Mouse (Mus musculus) stomach, postnatal 0 days (tissue): Measurements from ENCODE around the gene 1700028K03Rik. TPM values are rescaled to one million over a fixed set of nuclear protein-coding genes. Genes with fewer than 3 reads are reported as not detected.

Experiments used
- ATAC-seq: fragments of 200-750 bp; cut with Nextera tagmentation; 2 replicates; pipeline ENCODE4 v1.8.0; 2017; ENCODE audit not compliant: low FRiP score, low TSS enrichment
- DNase-seq: peaks from one replicate; pipeline ENCODE4 v3.0.0-alpha.2; 2016; ENCODE audit warnings: low spot score
- H3K27ac ChIP-seq: fragments of 300-500 bp; sonication (generic); replicated peaks from 2 replicates; pipeline ENCODE4 v1.5.1; 2014; ENCODE audit warnings: mild to moderate bottlenecking, control low read depth
- H3K27me3 ChIP-seq: fragments of 300-500 bp; sonication (generic); 2 replicates; pipeline ENCODE4 v1.6.1; 2014; ENCODE audit warnings: low read length; ENCODE audit not compliant: control insufficient read depth, insufficient read depth
- H3K36me3 ChIP-seq: fragments of 300-500 bp; sonication (generic); 2 replicates; pipeline ENCODE4 v1.6.1; 2014; ENCODE audit warnings: low read length, mixed read lengths; ENCODE audit not compliant: control insufficient read depth, insufficient read depth
- H3K4me1 ChIP-seq: fragments of 300-500 bp; sonication (generic); replicated peaks from 2 replicates; pipeline ENCODE4 v1.6.1; 2014; ENCODE audit warnings: antibody characterized with exemption; ENCODE audit not compliant: control insufficient read depth, insufficient read depth
- H3K4me2 ChIP-seq: fragments of 300-500 bp; sonication (generic); replicated peaks from 2 replicates; pipeline ENCODE4 v1.6.1; 2014; ENCODE audit warnings: low read depth, mild to moderate bottlenecking, control low read depth, moderate library complexity
- H3K4me3 ChIP-seq: fragments of 300-500 bp; sonication (generic); 2 replicates; pipeline ENCODE4 v1.5.1; 2014; ENCODE audit warnings: low read depth, low read length, control low read depth
- H3K9ac ChIP-seq: fragments of 300-500 bp; sonication (generic); 2 replicates; pipeline ENCODE4 v1.6.1; 2014; ENCODE audit warnings: mild to moderate bottlenecking, low read length, control low read depth, mixed read lengths
- H3K9me3 ChIP-seq: fragments of 300-500 bp; sonication (generic); 2 replicates; pipeline ENCODE4 v1.6.1; 2016; ENCODE audit warnings: low read length; ENCODE audit not compliant: control insufficient read depth
- CTCF ChIP-seq: IDR thresholded peaks from 2 replicates; pipeline ENCODE4 v1.5.1; 2016; ENCODE audit warnings: antibody characterized with exemption, low read depth, mild to moderate bottlenecking, moderate library complexity
- EP300 ChIP-seq: optimal IDR thresholded peaks from 2 replicates; pipeline ENCODE3; 2016; ENCODE audit warnings: antibody characterized with exemption
- WGBS: fragments of 180-500 bp; shearing (Covaris S2); extraction: QIAGEN DNeasy Blood & Tissue Kit; methylation state at CpG from one replicate; pipeline ENCODE4 v1.1.7; 2014; 5-methylcytosine and 5-hydroxymethylcytosine counted together
- polyA plus RNA-seq: library from polyadenylated mRNA; unstranded; fragments of >200 nt; fragmentation: Nextera tagmentation; extraction: Ambion mirVana; gene quantifications from 2 replicates; pipeline ENCODE4 v1.2.1, GENCODE M21; 2015

Gene 1700028K03Rik
- 0.04 and 0.05 TPM in 2 replicates for polyA plus RNA-seq

DNA sequence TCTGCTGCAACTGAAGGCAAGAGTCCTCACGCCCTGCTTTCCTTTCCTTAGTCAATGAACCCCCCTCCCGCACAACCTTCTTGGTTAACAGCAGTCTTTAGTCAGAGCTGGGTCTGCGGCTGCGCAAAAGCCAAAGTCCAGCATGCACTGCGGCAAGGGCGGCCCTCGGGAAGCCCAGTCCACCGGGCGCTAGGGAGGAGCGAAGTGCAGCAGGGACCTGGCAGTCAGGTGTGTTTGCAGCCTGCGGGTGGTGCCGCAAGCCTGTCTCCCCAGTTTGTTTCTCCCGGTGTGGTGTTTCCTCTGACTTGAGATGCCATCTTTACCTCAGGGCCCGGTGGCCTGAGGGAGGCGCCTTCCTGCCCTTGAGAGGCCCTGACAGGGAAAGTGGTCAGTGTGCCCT, at the start of gene 1700028K03Rik:
TSS of gene 1700028K03Rik (plus strand) at position 129 of the 400 bp plus-strand sequence.
- H3K9ac ChIP-seq, result no peak within 1 kb of the TSS
- H3K36me3 ChIP-seq, result no peaks in the 10 kb centered on the region
- DNase-seq (peak; percentile 33), ATAC-seq (no peak)
- H3K27me3 ChIP-seq, result no peaks in the 10 kb centered on the region
- H3K4me2 ChIP-seq, result no peak within 1 kb of the TSS
- TF ChIP-seq CTCF (no peak), EP300 (no peak)
- no peak within 1 kb of the TSS for H3K27ac ChIP-seq
- H3K4me3 ChIP-seq, result no peak within 1 kb of the TSS
- H3K9me3 ChIP-seq, result no peaks in the 10 kb centered on the region
- WGBS, result 69% methylated on average over 15 of the region's 15 CpGs
- no peaks in the 10 kb centered on the region for H3K4me1 ChIP-seq

DNA sequence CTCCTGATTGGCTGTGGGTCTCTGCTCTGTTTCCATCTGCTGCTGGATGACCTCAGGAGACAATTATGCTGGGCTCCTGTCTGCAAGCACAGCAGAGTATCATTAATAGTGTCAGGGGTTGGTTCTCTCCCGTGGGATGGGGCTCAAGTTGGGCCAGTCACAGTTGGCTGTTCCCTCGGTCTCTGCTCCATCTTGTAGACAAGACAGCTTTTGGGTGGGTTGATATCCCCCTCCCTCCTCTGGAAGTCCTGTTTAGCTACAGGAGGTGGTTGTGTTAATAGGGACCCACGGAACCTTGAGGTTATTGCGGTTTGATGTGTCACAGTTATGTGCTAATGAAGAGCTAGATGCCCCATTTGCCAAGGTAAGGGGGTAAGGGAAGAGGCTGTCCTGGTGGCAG, 45.5 kb upstream of the 1700028K03Rik start:
- H3K27ac ChIP-seq, result no peak overlapping the region
- TF ChIP-seq EP300 (no peak), CTCF (no peak)
- 62% methylated on average over 4 of the region's 4 CpGs for WGBS
- no peak overlapping the region for H3K9ac ChIP-seq
- no peaks in the 10 kb centered on the region for H3K9me3 ChIP-seq
- H3K27me3 ChIP-seq, result no peaks in the 10 kb centered on the region
- no peaks in the 10 kb centered on the region for H3K4me1 ChIP-seq
- H3K36me3 ChIP-seq, result no peaks in the 10 kb centered on the region
- ATAC-seq, result no peak
- no peak for DNase-seq
- no peak overlapping the region for H3K4me2 ChIP-seq
- H3K4me3 ChIP-seq, result no peak overlapping the region

DNA sequence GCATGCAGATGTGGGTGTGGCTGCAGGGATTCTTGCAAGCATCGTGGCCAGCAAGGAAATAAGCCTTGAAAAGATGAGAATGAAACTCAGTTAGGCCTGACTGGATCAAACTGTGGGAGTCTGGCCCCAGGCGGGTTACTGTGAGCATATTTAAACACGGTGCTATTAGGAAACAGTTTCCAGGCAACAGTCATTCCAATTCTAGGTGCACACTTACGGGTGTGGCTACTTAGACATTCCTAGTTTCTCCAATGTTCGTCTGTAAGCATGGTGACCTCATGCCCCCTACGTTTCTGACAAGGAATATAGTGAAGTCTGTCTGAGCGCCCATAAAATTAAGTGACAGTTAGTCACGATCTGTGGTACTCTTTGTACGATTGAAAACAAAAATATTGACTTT, 43.5 kb upstream of the 1700028K03Rik start:
- TF ChIP-seq CTCF (no peak), EP300 (no peak)
- Histone ChIP-seq H3K9me3 (no peaks in the 10 kb centered on the region), H3K9ac (no peak overlapping the region), H3K27me3 (no peaks in the 10 kb centered on the region), H3K36me3 (peaks cover 3% of the 10 kb centered on the region; the same call in 1 of the 2 replicates), H3K27ac (no peak overlapping the region), H3K4me2 (no peak overlapping the region), H3K4me3 (no peak overlapping the region), H3K4me1 (no peaks in the 10 kb centered on the region)
- 60% methylated on average over 9 of the region's 9 CpGs for WGBS
- ATAC-seq (no peak), DNase-seq (no peak)

DNA sequence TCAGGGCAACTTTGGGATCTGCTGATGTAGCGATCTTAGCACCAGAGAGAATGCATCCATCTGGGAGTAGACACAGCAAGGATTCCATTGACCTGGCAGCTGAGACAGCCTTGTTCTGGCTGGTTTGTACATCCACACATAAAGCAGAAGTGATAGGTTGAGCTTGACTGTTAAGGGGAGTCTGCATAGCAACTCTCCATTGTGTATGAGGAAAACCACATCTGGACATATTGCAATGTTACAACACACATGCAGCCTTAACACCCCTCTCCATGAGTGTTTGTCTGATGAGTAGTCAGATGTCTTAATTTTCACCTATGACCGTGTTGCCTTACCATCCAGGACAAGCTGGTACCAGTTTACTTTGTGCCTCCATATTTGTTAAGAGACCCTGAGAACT, 42.0 kb upstream of the 1700028K03Rik start:
- no peak for ATAC-seq

DNA sequence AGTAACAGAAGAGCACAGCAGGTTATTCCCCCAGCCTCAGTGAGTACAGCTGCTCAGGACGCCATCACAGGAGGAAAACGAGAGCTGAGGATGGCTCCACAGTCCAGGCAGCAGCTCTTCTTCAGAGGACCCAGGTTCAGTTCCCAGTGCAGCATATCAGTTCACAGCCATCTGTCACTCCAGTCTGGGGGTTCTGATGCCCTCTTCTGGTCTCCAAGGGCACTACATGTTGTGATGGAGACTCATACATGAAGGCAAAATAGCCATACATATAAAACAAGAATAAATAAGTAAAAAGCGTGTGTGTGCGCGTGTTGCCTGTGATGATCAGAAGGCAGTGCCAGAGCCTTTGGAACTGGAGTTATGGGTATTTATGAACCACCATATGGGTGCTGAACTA, 39.8 kb upstream of the 1700028K03Rik start:
- Histone ChIP-seq H3K4me2 (no peak overlapping the region), H3K9me3 (no peaks in the 10 kb centered on the region), H3K27ac (no peak overlapping the region), H3K4me1 (no peaks in the 10 kb centered on the region), H3K9ac (no peak overlapping the region), H3K27me3 (no peaks in the 10 kb centered on the region), H3K4me3 (no peak overlapping the region), H3K36me3 (peaks cover 3% of the 10 kb centered on the region; the same call in 1 of the 2 replicates)
- WGBS, result 96% methylated on average over 5 of the region's 5 CpGs
- ATAC-seq, result no peak
- no peak for DNase-seq
- no peak for TF ChIP-seq EP300
- peak; percentile 45 for TF ChIP-seq CTCF

More for the DNA sequence above, 42.0 kb upstream of the 1700028K03Rik start:
- Histone ChIP-seq H3K27me3 (no peaks in the 10 kb centered on the region), H3K4me1 (no peaks in the 10 kb centered on the region), H3K36me3 (peaks cover 3% of the 10 kb centered on the region; the same call in 1 of the 2 replicates), H3K9me3 (no peaks in the 10 kb centered on the region), H3K4me3 (no peak overlapping the region), H3K4me2 (no peak overlapping the region), H3K27ac (no peak overlapping the region), H3K9ac (no peak overlapping the region)
- no peak for TF ChIP-seq CTCF
- no peak for TF ChIP-seq EP300
- 91% methylated on average over 2 of the region's 2 CpGs for WGBS
- no peak for DNase-seq

DNA sequence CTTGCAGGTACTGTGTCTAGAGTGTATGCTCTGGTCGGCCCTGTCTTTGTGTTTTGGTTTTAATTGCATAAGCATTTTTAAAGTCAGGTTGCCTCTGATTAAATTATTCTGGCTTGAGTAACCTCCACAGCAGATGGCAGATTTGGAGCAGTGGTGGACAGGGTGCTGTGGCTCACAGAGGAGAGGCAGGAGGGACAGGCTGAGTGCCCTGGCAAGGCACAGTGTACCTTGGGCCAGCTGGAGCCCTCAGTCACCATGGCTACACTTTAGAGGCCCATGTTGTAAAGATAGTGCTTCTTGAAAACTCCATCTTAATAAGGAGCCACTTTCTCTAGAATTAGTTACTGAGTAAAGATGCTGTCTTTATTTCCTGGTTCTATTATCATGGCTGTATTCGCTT, 38.5 kb upstream of the 1700028K03Rik start:
- ATAC-seq, result no peak

More for the DNA sequence above, 38.5 kb upstream of the 1700028K03Rik start:
- Histone ChIP-seq H3K36me3 (peaks cover 3% of the 10 kb centered on the region; the same call in 1 of the 2 replicates), H3K27ac (no peak overlapping the region), H3K9me3 (no peaks in the 10 kb centered on the region), H3K27me3 (no peaks in the 10 kb centered on the region), H3K4me3 (no peak overlapping the region), H3K4me2 (no peak overlapping the region), H3K9ac (no peak overlapping the region), H3K4me1 (no peaks in the 10 kb centered on the region)
- WGBS, result 92% methylated on average over 2 of the region's 2 CpGs
- no peak for DNase-seq
- TF ChIP-seq EP300, result no peak
- no peak for TF ChIP-seq CTCF
